Mouse (Mus musculus) midbrain, embryonic 16.5 days (tissue): ENCODE results near the gene Noxa1. TPM values are rescaled to one million over a fixed set of nuclear protein-coding genes. Genes with fewer than 3 reads are reported as not detected.

ENCODE experiments used
- ATAC-seq: fragments of 200-750 bp; cut with Nextera tagmentation; 2 replicates; pipeline ENCODE4 v1.8.0; 2017; ENCODE audit warnings: moderate TSS enrichment
- H3K27ac ChIP-seq: fragments of 300-500 bp; sonication (generic); 2 replicates; pipeline ENCODE4 v1.5.1; 2014; ENCODE audit warnings: mild to moderate bottlenecking, low read length, mixed read lengths
- H3K27me3 ChIP-seq: fragments of 300-500 bp; sonication (generic); 2 replicates; pipeline ENCODE4 v1.6.1; 2014; ENCODE audit warnings: low read depth, low read length, mixed read lengths; ENCODE audit not compliant: control insufficient read depth, insufficient read depth
- H3K36me3 ChIP-seq: fragments of 300-500 bp; sonication (generic); 2 replicates; pipeline ENCODE4 v1.6.1; 2014; ENCODE audit warnings: mild to moderate bottlenecking, low read length, moderate library complexity, mixed read lengths; ENCODE audit not compliant: control insufficient read depth, insufficient read depth
- H3K4me1 ChIP-seq: fragments of 300-500 bp; sonication (generic); 2 replicates; pipeline ENCODE4 v1.6.1; 2014; ENCODE audit warnings: mild to moderate bottlenecking, low read length, mixed read lengths; ENCODE audit not compliant: control insufficient read depth, insufficient read depth
- H3K4me2 ChIP-seq: fragments of 300-500 bp; sonication (generic); 2 replicates; pipeline ENCODE4 v1.6.1; 2014; ENCODE audit warnings: mild to moderate bottlenecking, low read length, mixed read lengths
- H3K4me3 ChIP-seq: fragments of 300-500 bp; sonication (generic); 2 replicates; pipeline ENCODE4 v1.5.1; 2014; ENCODE audit warnings: low read depth, mild to moderate bottlenecking, low read length, moderate library complexity, mixed read lengths
- H3K9ac ChIP-seq: fragments of 300-500 bp; sonication (generic); 2 replicates; pipeline ENCODE4 v1.6.1; 2014; ENCODE audit warnings: low read depth, low read length, mixed read lengths
- H3K9me3 ChIP-seq: fragments of 300-500 bp; sonication (generic); replicated peaks from 2 replicates; pipeline ENCODE4 v1.6.1; 2014; ENCODE audit warnings: mild to moderate bottlenecking, low read length, mixed read lengths; ENCODE audit not compliant: control insufficient read depth, poor library complexity, severe bottlenecking
- WGBS: fragments of 180-500 bp; shearing (Covaris S2); extraction: QIAGEN DNeasy Blood & Tissue Kit; methylation state at CpG from one replicate; pipeline ENCODE4 v1.1.7; 2014; 5-methylcytosine and 5-hydroxymethylcytosine counted together
- polyA plus RNA-seq: library from polyadenylated mRNA; unstranded; fragments of >200 nt; fragmentation: Nextera tagmentation; extraction: Ambion mirVana; gene quantifications from 2 replicates; pipeline ENCODE4 v1.2.1, GENCODE M21; 2015

Gene Noxa1
- polyA plus RNA-seq, 1 experiment from 2014 or later, result not detected

- H3K9ac ChIP-seq, result no peak overlapping the region
- no peak overlapping the region for H3K4me3 ChIP-seq
- no peaks in the 10 kb centered on the region for H3K4me1 ChIP-seq
- H3K36me3 ChIP-seq, result no peaks in the 10 kb centered on the region
- ATAC-seq, result no peak
- H3K4me2 ChIP-seq, result no peak overlapping the region
- no peak overlapping the region for H3K27ac ChIP-seq
- no peaks in the 10 kb centered on the region for H3K9me3 ChIP-seq
- WGBS, result 90% methylated on average over 5 of the region's 5 CpGs
- H3K27me3 ChIP-seq, result no peaks in the 10 kb centered on the region
Observed at GRCm38 (mm10) chr2:25085571-25085970, 9.4 kb downstream of the Noxa1 start.

GRCm38 (mm10) chr2:25083697-25084096, 11.3 kb downstream of the Noxa1 start:
- Histone ChIP-seq H3K9me3 (no peaks in the 10 kb centered on the region), H3K27ac (no peak overlapping the region), H3K9ac (no peak overlapping the region), H3K4me3 (no peak overlapping the region), H3K36me3 (no peaks in the 10 kb centered on the region), H3K4me2 (no peak overlapping the region), H3K4me1 (no peaks in the 10 kb centered on the region), H3K27me3 (no peaks in the 10 kb centered on the region)
- WGBS, result 79% methylated on average over 4 of the region's 4 CpGs
- no peak for ATAC-seq

GRCm38 (mm10) chr2:25080076-25080475, 14.9 kb downstream of the Noxa1 start, which contains the start of gene Entpd8:
TSS of gene Entpd8 (plus strand) at chr2:25080304.
- Histone ChIP-seq H3K9me3 (no peaks in the 10 kb centered on the region), H3K4me3 (no peak within 1 kb of the TSS), H3K36me3 (no peaks in the 10 kb centered on the region), H3K27me3 (no peaks in the 10 kb centered on the region), H3K4me2 (no peak within 1 kb of the TSS), H3K4me1 (no peaks in the 10 kb centered on the region), H3K9ac (no peak within 1 kb of the TSS), H3K27ac (no peak within 1 kb of the TSS)
- no peak for ATAC-seq
- 59% methylated on average over 5 of the region's 5 CpGs for WGBS

GRCm38 (mm10) chr2:25078967-25079366, 16.0 kb downstream of the Noxa1 start:
- ATAC-seq, result no peak
- no peak overlapping the region for H3K27ac ChIP-seq
- H3K4me2 ChIP-seq, result no peak overlapping the region
- no peaks in the 10 kb centered on the region for H3K9me3 ChIP-seq
- H3K4me3 ChIP-seq, result no peak overlapping the region
- WGBS, result 81% methylated on average over 1 of the region's 1 CpGs
- H3K9ac ChIP-seq, result no peak overlapping the region
- H3K4me1 ChIP-seq, result no peaks in the 10 kb centered on the region
- H3K27me3 ChIP-seq, result no peaks in the 10 kb centered on the region
- no peaks in the 10 kb centered on the region for H3K36me3 ChIP-seq

- Histone ChIP-seq H3K4me2 (no peak overlapping the region), H3K27me3 (no peaks in the 10 kb centered on the region), H3K27ac (no peak overlapping the region), H3K4me3 (no peak overlapping the region), H3K36me3 (no peaks in the 10 kb centered on the region), H3K9me3 (no peaks in the 10 kb centered on the region), H3K4me1 (no peaks in the 10 kb centered on the region), H3K9ac (no peak overlapping the region)
- no peak for ATAC-seq
- 72% methylated on average over 4 of the region's 4 CpGs for WGBS
Observed at GRCm38 (mm10) chr2:25075506-25075905, 19.4 kb downstream of the Noxa1 start.

- Histone ChIP-seq H3K4me1 (no peaks in the 10 kb centered on the region), H3K27me3 (no peaks in the 10 kb centered on the region), H3K4me3 (no peak overlapping the region), H3K4me2 (no peak overlapping the region), H3K9ac (no peak overlapping the region), H3K27ac (no peak overlapping the region), H3K9me3 (no peaks in the 10 kb centered on the region), H3K36me3 (no peaks in the 10 kb centered on the region)
- ATAC-seq, result no peak
- WGBS, result 97% methylated on average over 4 of the region's 4 CpGs
Observed at GRCm38 (mm10) chr2:25072398-25072797, 22.6 kb downstream of the Noxa1 start.

GRCm38 (mm10) chr2:25069537-25069936, 25.4 kb downstream of the Noxa1 start:
- no peaks in the 10 kb centered on the region for H3K36me3 ChIP-seq
- H3K27me3 ChIP-seq, result no peaks in the 10 kb centered on the region
- H3K4me1 ChIP-seq, result no peaks in the 10 kb centered on the region
- H3K4me2 ChIP-seq, result no peak overlapping the region
- H3K9me3 ChIP-seq, result no peaks in the 10 kb centered on the region
- H3K9ac ChIP-seq, result no peak overlapping the region
- no peak for ATAC-seq
- WGBS, result 76% methylated on average over 4 of the region's 4 CpGs
- H3K27ac ChIP-seq, result no peak overlapping the region
- H3K4me3 ChIP-seq, result no peak overlapping the region

GRCm38 (mm10) chr2:25066552-25066951, 28.4 kb downstream of the Noxa1 start:
- H3K4me3 ChIP-seq, result no peak overlapping the region
- no peak overlapping the region for H3K27ac ChIP-seq
- H3K36me3 ChIP-seq, result peaks cover 9% of the 10 kb centered on the region; the same call in 1 of the 2 replicates
- WGBS, result 83% methylated on average over 4 of the region's 4 CpGs
- no peak for ATAC-seq
- no peaks in the 10 kb centered on the region for H3K9me3 ChIP-seq
- H3K4me1 ChIP-seq, result no peaks in the 10 kb centered on the region
- H3K4me2 ChIP-seq, result no peak overlapping the region
- H3K9ac ChIP-seq, result no peak overlapping the region
- no peaks in the 10 kb centered on the region for H3K27me3 ChIP-seq

GRCm38 (mm10) chr2:25065537-25065936, 29.4 kb downstream of the Noxa1 start:
- Histone ChIP-seq H3K27ac (no peak overlapping the region), H3K9me3 (no peaks in the 10 kb centered on the region), H3K4me1 (no peaks in the 10 kb centered on the region), H3K27me3 (no peaks in the 10 kb centered on the region), H3K36me3 (peaks cover 9% of the 10 kb centered on the region; the same call in 1 of the 2 replicates), H3K9ac (no peak overlapping the region), H3K4me2 (no peak overlapping the region), H3K4me3 (no peak overlapping the region)
- no peak for ATAC-seq
